Mouse (Mus musculus) E14TG2a.4 (cell line): Measurements from ENCODE around the gene Nrp1.

Experiments used
- CTCF ChIP-seq: conservative IDR thresholded peaks from 2 replicates; pipeline ENCODE4 v1.5.1; 2014; ENCODE audit warnings: low read length
- NANOG ChIP-seq: IDR thresholded peaks from 2 replicates; pipeline ENCODE4 v1.6.1; 2014; ENCODE audit warnings: borderline replicate concordance, low read length, mixed read lengths
- POU5F1 ChIP-seq: IDR thresholded peaks from 2 replicates; pipeline ENCODE4 v1.6.1; 2014; ENCODE audit warnings: low read length, borderline replicate concordance

- TF ChIP-seq CTCF, result 0 out of 2 replicates have a peak, but pooled peaks have one; percentile 6
- no peak for TF ChIP-seq POU5F1
- no peak for TF ChIP-seq NANOG
Measured at GRCm38 (mm10) chr8:128357540-128358405, 631 bp upstream of the Nrp1 start.
